Mouse (Mus musculus) hindbrain, embryonic 16.5 days (tissue): ENCODE results near the gene Szrd1. TPM values are rescaled to one million over a fixed set of nuclear protein-coding genes. Genes with fewer than 3 reads are reported as not detected.

Experiments used
- ATAC-seq: fragments of 200-750 bp; cut with Nextera tagmentation; 2 replicates; pipeline ENCODE4 v1.8.0; 2017; ENCODE audit warnings: moderate TSS enrichment, moderate library complexity
- H3K27ac ChIP-seq: fragments of 300-500 bp; sonication (generic); 2 replicates; pipeline ENCODE4 v1.5.1; 2014; ENCODE audit warnings: low read depth, mild to moderate bottlenecking, control low read depth, low read length, moderate library complexity
- H3K27me3 ChIP-seq: fragments of 300-500 bp; sonication (generic); replicated peaks from 2 replicates; pipeline ENCODE4 v1.6.1; 2014; ENCODE audit warnings: low read length; ENCODE audit not compliant: control insufficient read depth, insufficient read depth
- H3K36me3 ChIP-seq: fragments of 300-500 bp; sonication (generic); 2 replicates; pipeline ENCODE4 v1.6.1; 2014; ENCODE audit warnings: mild to moderate bottlenecking, low read length, moderate library complexity, mixed read lengths; ENCODE audit not compliant: control insufficient read depth, insufficient read depth
- H3K4me1 ChIP-seq: fragments of 300-500 bp; sonication (generic); 2 replicates; pipeline ENCODE4 v1.6.1; 2014; ENCODE audit warnings: low read depth, low read length; ENCODE audit not compliant: control insufficient read depth, insufficient read depth
- H3K4me2 ChIP-seq: fragments of 300-500 bp; sonication (generic); 2 replicates; pipeline ENCODE4 v1.6.1; 2014; ENCODE audit warnings: mild to moderate bottlenecking, low read length, control low read depth, moderate library complexity
- H3K4me3 ChIP-seq: fragments of 300-500 bp; sonication (generic); 2 replicates; pipeline ENCODE4 v1.5.1; 2014; ENCODE audit warnings: mild to moderate bottlenecking, low read length, control low read depth, moderate library complexity
- H3K9ac ChIP-seq: fragments of 300-500 bp; sonication (generic); 2 replicates; pipeline ENCODE4 v1.6.1; 2014; ENCODE audit warnings: low read depth, mild to moderate bottlenecking, control low read depth, low read length, moderate library complexity
- H3K9me3 ChIP-seq: fragments of 300-500 bp; sonication (generic); 2 replicates; pipeline ENCODE4 v1.6.1; 2014; ENCODE audit warnings: mild to moderate bottlenecking, low read length, moderate library complexity; ENCODE audit not compliant: control insufficient read depth
- WGBS: fragments of 180-500 bp; shearing (Covaris S2); extraction: QIAGEN DNeasy Blood & Tissue Kit; methylation state at CpG from one replicate; pipeline ENCODE4 v1.1.7; 2014; 5-methylcytosine and 5-hydroxymethylcytosine counted together
- polyA plus RNA-seq: library from polyadenylated mRNA; unstranded; fragments of >200 nt; fragmentation: Nextera tagmentation; extraction: Ambion mirVana; gene quantifications from 2 replicates; pipeline ENCODE4 v1.2.1, GENCODE M21; 2015

Szrd1 gene
- polyA plus RNA-seq, 1 experiment from 2014 or later, result 22.4 TPM

DNA sequence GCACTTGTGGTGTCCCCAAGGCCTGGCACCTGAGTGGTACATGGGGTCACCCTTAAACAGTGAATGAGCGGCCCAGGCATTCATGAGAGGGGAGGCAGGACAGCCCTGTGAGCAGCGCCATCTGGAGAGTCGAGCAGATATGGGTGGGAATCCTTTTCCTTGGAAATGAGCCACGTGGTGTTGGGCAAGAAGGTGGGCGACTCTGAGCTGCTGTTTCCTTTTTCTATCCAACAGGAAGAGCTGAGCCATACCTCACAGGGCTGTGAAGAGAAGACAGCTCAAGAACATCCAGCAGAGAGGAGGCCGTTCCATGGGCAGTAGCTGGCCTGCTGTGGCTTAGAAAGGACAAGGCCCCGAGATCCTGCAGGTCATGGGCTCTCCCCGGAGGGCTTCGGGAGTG, 50.9 kb downstream of the Szrd1 start:
- Histone ChIP-seq H3K27me3 (no peaks in the 10 kb centered on the region), H3K4me3 (no peak overlapping the region), H3K4me2 (no peak overlapping the region), H3K9me3 (no peaks in the 10 kb centered on the region), H3K4me1 (no peaks in the 10 kb centered on the region), H3K36me3 (no peaks in the 10 kb centered on the region), H3K9ac (no peak overlapping the region), H3K27ac (no peak overlapping the region)
- 71% methylated on average over 9 of the region's 9 CpGs for WGBS
- no peak for ATAC-seq

DNA sequence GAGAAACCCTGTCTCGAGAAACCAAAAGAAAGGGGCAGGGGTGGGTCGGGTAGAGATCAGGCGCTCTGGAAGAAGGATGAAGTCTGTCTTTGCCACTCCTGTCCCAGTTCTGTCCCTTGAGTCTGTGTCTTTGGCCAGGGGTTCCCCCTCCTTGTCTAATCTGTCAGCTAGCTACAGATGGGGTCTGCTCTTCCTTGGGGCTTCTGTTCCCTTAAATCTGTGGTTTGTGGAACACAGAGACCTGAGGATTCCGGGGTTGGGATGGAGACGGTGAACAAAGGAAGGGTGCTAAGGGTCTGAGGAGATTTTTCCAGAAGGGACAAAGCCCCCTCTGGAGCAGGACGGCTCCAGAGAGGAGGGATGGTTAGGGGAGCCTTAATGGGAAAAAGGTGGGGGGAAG, 51.5 kb downstream of the Szrd1 start, which contains the start of gene Spata21:
Gene Spata21, plus strand, starts transcription at position 301 of the 400 bp plus-strand sequence.
- no peak within 1 kb of the TSS for H3K4me2 ChIP-seq
- H3K4me3 ChIP-seq, result no peak within 1 kb of the TSS
- no peak within 1 kb of the TSS for H3K9ac ChIP-seq
- no peak for ATAC-seq
- 76% methylated on average over 6 of the region's 6 CpGs for WGBS
- no peaks in the 10 kb centered on the region for H3K27me3 ChIP-seq
- no peaks in the 10 kb centered on the region for H3K4me1 ChIP-seq
- H3K36me3 ChIP-seq, result no peaks in the 10 kb centered on the region
- no peaks in the 10 kb centered on the region; the same call in 1 of the 2 replicates for H3K9me3 ChIP-seq
- no peak within 1 kb of the TSS for H3K27ac ChIP-seq

DNA sequence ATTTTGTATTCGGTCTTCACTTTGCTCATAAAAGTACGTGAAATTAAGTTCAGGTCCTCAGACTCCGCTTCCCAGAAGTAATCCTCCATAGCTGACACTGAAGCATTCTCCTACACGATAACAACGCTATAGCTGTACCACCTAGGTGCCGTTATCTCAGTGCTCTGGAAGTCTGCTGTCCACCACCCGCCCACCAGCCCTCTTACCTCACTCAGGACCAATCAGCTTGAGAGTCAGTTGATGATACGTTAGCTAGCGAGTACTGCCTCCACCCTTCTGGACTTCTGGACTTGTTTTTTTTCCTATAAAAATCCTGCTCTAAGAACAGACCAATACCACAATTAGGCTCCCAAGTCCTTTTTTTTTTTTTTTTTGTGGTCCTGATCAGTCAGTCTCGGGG, 52.7 kb downstream of the Szrd1 start:
- H3K4me1 ChIP-seq, result no peaks in the 10 kb centered on the region
- no peaks in the 10 kb centered on the region for H3K27me3 ChIP-seq
- no peaks in the 10 kb centered on the region; the same call in 1 of the 2 replicates for H3K9me3 ChIP-seq
- H3K27ac ChIP-seq, result no peak overlapping the region
- no peaks in the 10 kb centered on the region for H3K36me3 ChIP-seq
- H3K4me2 ChIP-seq, result no peak overlapping the region
- ATAC-seq, result no peak
- H3K9ac ChIP-seq, result no peak overlapping the region
- 74% methylated on average over 10 of the region's 10 CpGs for WGBS
- no peak overlapping the region for H3K4me3 ChIP-seq

DNA sequence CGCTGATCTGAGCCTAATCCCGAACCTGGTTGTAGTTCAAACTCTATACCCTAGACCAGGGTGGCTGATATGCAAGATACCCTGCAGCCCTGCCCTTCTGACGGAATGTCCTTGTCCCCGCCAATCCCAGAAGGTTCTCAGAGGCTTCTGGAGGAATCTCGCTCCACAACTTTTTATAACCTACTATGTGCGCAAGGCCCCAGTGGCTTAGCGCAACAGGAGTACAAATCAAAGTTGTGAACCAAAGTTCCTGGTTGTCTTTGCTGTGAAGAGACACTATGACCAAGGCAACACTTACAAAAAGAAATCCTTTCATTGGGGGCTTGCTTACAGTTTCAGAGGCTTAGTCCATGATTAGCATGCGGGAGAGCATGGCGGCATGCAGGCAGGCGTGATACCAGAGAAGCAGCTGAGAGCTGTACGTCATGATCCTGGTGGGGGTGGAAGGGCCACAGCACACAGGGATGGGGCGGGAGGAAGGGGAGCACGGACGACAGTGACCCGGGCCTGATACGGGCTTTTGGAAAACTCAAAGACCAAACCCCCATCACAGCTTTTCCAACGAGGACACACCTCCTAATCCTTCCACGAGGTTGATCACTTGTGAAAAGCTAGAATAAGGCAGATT, 61.0 kb downstream of the Szrd1 start:
- H3K4me3 ChIP-seq, result peak overlapping the region; percentile 82
- ATAC-seq, result no peak
- no peak overlapping the region for H3K9ac ChIP-seq
- H3K27ac ChIP-seq, result no peak overlapping the region
- H3K27me3 ChIP-seq, result no peaks in the 10 kb centered on the region
- H3K36me3 ChIP-seq, result no peaks in the 10 kb centered on the region; the same call in 1 of the 2 replicates
- H3K4me2 ChIP-seq, result no peak overlapping the region
- H3K9me3 ChIP-seq, result no peaks in the 10 kb centered on the region; the same call in 1 of the 2 replicates
- 71% methylated on average over 18 of the region's 18 CpGs for WGBS
- H3K4me1 ChIP-seq, result peaks cover 15% of the 10 kb centered on the region

DNA sequence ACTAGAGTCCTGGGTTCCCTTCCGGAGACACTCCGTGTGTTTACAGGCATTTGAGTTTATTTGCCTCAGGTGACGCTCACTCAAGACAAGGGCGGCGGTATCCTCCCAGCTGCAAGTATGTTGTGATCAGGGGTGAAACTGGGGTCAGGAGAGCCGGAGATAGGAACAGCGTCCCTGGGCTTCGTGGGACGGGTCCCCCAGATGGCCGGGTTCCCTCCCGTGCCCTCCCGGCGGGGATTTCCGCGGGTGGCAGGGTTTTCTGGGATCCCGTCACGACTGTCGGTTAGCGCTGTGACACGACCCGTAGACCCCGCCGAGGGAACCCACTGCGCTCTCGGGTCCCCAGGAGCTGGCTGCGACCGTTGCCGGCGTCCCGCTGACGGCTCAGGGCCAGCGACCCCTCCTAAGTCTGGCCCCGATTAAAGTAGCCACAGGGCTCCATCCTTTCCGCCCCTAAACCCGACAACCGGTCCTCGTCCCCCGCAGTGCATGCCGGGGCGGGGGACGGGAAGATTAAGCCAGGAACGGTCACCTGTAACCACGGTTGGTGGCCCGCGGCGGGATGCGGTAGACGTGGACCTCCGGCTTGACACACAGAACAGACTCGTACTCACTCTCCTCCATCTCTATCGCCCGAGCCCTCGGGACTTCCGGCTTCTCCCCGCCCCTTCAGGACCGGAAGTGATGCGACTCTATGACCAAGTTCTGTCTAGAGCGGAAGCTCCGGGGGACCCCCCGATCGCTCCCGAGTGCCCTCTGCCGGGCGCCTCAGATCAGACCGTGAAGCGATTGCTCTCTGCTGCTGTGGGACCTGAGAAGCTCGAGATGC, 61.7 kb downstream of the Szrd1 start, which contains the start of gene Necap2:
Gene Necap2, minus strand, starts transcription at position 677 of the 829 bp plus-strand sequence.
- WGBS, result under 1% methylated on average over 61 of the region's 67 CpGs

DNA sequence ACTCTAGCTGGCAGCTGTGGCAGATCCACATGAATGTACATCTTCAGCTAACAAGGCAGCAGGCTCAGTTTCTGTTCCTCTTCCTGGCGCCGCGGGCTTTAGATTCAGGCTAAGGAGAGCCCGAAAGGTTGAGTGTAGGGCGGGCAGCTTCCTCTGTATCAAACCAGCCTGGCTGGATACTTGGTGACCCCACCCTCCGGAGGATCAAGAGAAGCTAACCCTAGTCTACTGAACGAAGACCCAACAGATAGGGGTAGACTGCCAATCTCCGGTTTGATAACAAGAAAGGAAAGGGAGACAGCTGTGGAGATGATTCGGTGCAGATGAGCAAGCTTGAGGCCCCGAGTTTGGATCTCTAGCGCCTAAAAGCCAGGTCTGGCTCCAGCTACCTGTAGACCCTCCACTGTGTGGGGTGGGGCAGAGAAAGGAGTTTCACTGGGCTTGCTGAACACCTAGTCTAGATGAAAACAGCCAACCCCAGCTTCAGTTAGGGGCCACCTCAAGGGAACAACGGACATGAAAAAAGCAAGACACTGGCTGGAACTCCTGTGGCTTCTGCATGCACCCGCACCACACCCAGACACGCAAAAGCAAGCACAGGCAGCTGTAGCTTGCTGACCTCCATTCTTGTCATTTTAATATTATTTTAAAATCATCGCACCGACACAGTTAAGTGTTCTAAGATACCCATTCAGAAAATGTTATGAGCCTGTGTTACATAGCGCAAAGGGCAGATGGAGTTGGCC, 62.6 kb downstream of the Szrd1 start:
- no peak overlapping the region for H3K27ac ChIP-seq
- no peak for ATAC-seq
- no peak overlapping the region for H3K9ac ChIP-seq
- H3K9me3 ChIP-seq, result no peaks in the 10 kb centered on the region
- H3K4me2 ChIP-seq, result peak overlapping the region; percentile 92
- no peaks in the 10 kb centered on the region for H3K27me3 ChIP-seq
- peak overlapping the region; percentile 82 for H3K4me3 ChIP-seq
- peaks cover 15% of the 10 kb centered on the region for H3K4me1 ChIP-seq
- H3K36me3 ChIP-seq, result peaks cover 6% of the 10 kb centered on the region; the same call in 1 of the 2 replicates
- 80% methylated on average over 17 of the region's 17 CpGs for WGBS

More for the DNA sequence above, 61.7 kb downstream of the Szrd1 start, which contains the start of gene Necap2:
- no peaks in the 10 kb centered on the region for H3K9me3 ChIP-seq
- peak within 1 kb of the TSS; percentile 94 for H3K9ac ChIP-seq
- ATAC-seq, result peak; percentile 96
- H3K4me3 ChIP-seq, result peak within 1 kb of the TSS; percentile 82
- peak within 1 kb of the TSS; percentile 85 for H3K27ac ChIP-seq
- H3K36me3 ChIP-seq, result peaks cover 6% of the 10 kb centered on the region; the same call in 1 of the 2 replicates
- H3K27me3 ChIP-seq, result no peaks in the 10 kb centered on the region
- H3K4me1 ChIP-seq, result peaks cover 15% of the 10 kb centered on the region
- peak within 1 kb of the TSS; percentile 92 for H3K4me2 ChIP-seq

DNA sequence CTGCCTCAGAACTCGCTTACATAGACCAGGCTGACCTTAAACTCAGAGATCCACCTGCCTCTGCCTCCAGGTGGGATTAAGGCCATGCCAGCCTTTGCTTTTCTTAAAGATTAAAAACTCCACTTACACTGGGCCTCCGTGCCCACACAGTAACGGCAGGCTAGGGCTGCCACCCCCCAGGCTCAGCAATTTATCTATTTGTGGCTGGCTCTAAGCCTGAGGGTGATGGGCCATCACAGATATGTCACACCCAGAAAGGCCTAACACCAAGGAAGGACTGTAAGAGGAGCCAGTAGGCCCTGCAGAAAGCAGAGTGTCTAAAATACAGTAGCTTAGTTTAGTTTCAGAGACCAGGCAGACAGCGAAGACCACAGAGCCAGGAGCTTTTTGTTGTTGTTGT, 65.5 kb downstream of the Szrd1 start:
- no peak overlapping the region for H3K4me3 ChIP-seq
- H3K9me3 ChIP-seq, result no peaks in the 10 kb centered on the region
- no peak overlapping the region for H3K27ac ChIP-seq
- peaks cover 15% of the 10 kb centered on the region for H3K4me1 ChIP-seq
- H3K4me2 ChIP-seq, result no peak overlapping the region
- ATAC-seq, result no peak
- peaks cover 16% of the 10 kb centered on the region for H3K36me3 ChIP-seq
- H3K27me3 ChIP-seq, result no peaks in the 10 kb centered on the region
- H3K9ac ChIP-seq, result no peak overlapping the region
- WGBS, result 90% methylated on average over 4 of the region's 4 CpGs

DNA sequence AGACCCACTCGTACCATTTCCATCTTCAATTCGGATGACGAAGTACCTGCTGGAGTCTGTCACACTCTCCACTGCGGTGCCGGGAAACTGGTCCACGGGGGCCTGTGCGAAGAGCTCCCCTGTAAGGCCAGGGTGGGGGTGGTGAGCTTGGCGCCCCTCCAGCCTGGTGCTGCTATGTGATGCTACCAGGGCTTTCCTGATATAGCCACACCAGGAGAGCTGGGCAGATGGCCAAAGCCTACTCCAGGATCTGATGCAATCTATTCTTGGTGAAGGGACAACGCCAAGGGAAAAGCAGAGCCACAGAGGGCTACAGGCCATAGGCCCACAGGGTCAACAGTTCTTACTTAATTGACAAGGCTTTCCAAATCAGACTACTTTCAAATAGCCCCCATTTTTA, 65.9 kb downstream of the Szrd1 start:
- 81% methylated on average over 9 of the region's 9 CpGs for WGBS
- Histone ChIP-seq H3K4me3 (no peak overlapping the region), H3K36me3 (peaks cover 21% of the 10 kb centered on the region), H3K9ac (no peak overlapping the region), H3K27ac (no peak overlapping the region), H3K4me2 (no peak overlapping the region), H3K4me1 (peaks cover 15% of the 10 kb centered on the region), H3K27me3 (no peaks in the 10 kb centered on the region), H3K9me3 (no peaks in the 10 kb centered on the region)
- ATAC-seq, result no peak
